Mouse (Mus musculus) embryo, embryonic 11.5 days (tissue): ENCODE results near the gene Cx3cr1.
A peak's percentile ranks its signal among the peaks of the same experiment; 100 is the strongest.
"Not testable (repeated sequence)": the region's sequence is repeated elsewhere in the genome, so short reads cannot be mapped to it uniquely, and the experiment has no call there.

ENCODE experiments used
- DNase-seq: peaks from one replicate; pipeline ENCODE4 v3.0.0-alpha.2; 2012; ENCODE audit warnings: low read depth, low spot score

Cx3cr1 gene

DNA sequence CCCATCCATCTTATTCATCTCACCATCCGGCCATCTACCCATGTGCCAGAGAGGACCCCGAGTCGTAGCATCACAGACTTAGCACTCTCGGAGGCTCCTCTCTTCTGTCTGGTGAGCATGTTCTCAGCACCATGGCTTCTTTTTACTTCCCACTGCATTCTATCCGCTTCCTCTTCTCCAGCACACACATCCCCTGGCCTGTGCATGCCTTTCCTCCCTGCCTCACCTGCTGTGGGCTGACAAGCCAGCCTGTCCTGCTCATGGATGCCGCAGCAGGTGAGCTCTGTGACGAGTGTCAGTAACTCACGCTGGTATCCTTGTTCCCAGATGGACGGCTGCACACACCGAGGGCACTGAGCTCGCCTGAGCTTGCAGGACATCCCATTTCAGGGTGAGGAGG lies at the start of gene Cx3cr1:
Cx3cr1 (minus strand) TSS at position 101 of the 400 bp plus-strand sequence.
- DNase-seq = no peak

DNA sequence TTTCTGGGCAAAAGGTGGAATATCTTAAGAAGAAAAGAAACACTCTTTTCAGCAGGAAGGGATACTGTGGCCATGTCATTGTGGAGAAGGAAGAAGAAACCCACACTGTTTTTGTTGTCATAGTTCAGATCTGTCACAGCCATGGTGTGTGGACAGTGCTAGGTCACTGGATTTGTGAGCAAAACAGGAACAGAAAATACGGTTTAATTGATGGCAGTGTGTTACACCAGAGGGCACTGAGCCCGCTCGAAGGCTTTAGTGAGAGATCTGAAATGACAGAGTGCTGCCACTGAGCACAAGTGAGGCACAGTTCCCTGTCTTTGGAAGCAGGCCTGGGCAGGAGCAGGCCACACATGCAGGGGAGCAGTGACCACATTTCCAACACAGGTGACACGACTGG lies 48.5 kb upstream of the Cx3cr1 start:
- no peak for DNase-seq

DNA sequence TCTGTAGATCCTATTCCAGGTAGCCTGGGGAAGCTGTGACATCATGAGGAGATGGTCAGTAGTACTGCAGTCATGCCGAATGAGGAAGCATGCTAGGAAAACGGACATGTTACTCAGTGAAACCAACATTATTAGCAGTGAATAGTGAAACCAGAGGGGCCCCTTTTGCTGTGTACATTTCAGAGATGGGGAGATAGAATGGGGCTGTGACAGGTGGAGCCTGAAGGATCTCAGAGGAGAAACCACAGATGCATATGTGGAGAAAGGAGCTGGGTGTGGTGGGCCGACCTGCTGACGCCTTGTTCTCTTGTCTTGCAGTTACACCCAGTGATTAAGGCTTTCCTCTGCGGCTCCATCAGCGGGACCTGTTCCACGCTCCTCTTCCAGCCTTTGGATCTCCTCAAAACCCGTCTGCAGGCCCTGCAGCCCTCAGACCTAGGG lies 46.5 kb upstream of the Cx3cr1 start:
- DNase-seq = no peak

DNA sequence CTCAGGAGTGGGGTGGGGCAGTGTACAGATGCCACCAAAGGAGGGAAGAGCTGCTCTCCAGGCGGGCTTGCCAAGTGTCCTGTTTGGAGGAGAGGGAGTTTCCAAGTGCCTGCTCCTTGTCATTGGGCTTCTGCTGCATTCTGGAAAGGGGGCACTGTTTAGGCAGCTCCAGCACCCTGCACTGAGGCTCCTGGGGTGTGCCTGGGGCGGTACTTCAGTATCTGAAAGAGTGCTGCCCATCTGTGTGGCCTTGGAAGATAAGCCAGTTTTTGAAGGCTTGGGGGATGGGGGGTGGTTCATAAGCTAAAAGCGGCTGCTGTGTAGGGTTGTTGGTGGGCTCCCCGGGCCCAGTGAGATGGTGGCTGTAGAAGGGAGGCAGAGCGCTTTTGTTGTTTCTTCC lies 45.9 kb upstream of the Cx3cr1 start:
- no peak for DNase-seq

DNA sequence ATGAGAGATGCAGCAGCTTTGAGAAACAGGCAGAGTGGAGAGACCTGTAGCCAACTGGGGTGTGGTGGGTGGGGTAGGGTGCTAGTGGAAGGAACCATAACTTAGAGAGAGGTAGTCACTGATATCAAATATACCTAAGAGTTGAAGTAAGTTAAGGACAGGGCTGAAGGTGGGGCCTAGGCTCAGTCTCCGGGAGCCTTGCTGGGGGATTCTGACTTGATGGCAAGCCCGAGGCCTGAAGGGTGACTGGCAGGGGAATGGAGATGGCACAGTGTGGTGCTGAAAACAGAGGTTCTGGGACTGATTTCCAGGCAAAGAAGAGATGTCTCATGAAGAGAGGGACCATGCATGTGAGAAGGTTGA lies 45.1 kb upstream of the Cx3cr1 start:
- no peak for DNase-seq

DNA sequence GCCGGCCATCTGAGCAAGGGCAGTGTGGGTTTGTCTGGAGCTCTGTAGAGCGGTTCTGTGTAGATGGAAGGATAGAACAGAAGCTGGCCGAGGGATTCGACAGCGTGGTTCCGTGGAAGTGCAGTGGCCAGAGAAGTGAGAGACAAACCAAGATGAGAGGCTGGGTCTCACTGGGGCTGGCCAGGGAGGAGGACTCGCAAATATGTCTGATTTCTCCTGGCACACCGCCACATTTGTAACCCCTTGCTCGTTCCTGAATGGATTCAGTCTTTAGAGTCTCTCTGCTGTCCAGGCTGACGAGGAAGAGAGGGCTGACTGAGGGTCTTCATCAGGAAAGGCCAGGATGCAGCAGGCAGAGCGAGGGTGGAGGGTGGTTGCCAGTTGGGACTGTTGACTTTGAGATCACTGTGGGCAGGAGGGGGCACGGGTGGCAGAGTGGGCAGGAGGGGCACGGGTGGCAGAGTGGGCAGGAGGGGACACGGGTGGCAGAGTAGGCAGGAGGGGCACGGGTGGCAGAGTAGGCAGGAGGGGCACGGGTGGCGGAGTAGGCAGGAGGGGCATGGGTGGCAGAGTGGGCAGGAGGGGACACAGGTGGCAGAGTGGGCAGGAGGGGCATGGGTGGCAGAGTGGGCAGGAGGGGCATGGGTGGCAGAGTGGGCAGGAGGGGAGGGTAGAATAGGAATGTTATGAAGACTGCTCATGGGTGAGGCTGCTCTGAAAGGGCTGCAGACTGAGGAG lies 44.5 kb upstream of the Cx3cr1 start:
- no peak for DNase-seq

DNA sequence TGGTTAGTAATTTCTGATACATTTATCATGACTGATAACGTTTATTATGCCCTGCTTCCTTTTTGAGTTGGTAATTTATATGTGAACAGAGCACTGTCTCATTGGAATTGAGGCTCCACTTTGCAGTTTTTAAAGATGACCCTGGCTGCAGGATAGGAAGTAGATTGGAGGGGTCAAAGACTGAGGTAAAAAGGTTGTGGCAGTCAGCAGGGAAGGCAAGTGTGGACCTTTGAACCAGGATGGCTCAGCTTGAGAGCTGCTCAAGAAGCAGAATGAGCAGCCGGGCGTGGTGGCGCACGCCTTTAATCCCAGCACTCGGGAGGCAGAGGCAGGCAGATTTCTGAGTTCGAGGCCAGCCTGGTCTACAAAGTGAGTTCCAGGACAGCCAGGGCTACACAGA lies 43.8 kb upstream of the Cx3cr1 start:
- DNase-seq = no peak

DNA sequence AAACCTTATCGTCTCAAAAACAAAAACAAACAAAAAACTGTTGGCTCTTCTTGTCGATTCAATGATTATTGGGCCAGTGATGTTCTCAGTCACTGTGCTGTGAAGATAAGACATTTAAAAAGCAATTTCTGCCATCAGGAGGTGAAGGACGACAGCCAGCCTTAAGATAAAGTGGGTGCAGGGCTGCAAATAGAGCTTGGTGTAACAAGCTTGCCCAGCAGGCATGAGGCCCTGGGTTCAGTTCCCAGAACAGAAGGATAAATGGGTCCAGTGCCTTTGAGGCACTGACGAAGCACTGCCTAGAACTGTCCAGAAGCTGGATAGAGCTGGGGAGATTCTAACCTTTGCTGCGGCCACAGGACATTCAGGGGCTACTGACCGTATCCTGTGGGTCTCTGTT lies 42.8 kb upstream of the Cx3cr1 start:
- DNase-seq = no peak

DNA sequence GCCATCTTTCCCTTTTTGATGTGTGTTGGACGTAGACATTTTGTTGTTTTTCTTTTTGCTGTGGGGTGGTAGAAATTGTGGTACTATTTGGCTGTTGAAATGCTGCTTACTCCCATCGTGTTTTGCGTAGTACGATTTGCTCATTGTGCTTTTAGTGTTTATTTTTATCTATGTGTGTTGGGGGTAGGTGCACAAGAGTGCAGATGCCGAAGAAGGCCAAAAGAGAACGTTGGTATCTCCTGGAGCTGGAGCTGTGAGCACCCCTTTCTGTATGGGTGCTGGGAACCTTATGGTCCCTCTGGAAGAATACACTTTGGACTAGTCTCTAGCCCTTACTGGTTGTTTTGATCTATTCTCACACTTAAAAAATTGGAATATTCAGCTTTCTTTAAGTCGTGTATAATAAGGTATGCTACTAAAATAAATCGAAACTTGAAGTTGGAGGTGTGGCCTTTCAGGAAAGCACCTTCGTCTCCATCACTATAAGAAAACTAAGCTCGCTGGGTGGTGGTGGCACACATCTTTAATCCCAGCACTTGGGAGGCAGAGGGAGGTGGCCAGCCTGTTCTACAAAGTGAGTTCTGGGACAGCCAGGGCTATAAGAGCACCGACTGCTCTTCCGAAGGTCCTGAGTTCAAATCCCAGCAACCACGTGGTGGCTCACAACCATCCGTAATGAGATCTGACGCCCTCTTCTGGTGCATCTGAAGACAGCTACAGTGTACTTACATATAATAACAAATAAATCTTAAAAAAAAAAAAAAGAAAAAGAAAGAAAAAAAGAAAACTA lies 41.7 kb upstream of the Cx3cr1 start:
- DNase-seq = no peak

DNA sequence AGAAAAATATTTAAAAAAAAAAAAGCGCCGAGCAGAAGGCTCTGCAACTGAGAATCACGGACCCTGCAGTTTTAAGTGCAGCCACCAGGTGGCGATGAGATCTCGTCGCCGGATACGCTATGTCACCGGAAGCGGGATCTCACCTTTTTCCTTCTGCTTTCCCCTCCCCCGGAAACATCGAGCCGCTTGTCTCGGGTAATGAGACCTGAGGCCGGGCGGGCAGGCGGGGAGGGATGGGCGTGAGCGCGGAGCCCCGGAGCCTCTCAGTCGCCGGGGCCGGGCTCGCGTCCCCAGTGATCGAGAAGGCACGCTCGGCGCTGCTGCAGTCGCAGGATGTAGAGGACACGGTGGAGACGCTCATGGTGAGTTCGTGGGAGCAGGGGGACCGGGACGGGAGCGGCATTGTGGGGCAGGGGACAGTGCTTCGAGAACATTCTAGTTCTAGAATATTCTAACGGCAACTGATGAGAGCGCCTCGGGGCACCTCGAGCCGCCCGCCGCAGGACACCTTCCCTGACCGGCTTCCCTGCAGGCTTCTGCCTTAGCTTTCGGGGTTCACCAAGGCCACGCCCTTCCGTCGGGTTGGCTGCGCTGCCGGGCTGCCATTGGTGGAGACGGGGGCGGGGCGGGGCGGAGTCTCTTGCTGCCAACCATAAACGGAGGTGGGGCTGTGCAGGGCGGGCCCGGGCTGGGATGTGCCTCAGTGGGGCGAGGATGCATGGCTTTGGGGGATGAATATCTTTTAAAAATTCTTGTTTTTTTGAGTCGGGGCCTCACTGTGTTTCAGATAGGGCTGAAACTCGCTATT lies 40.7 kb upstream of the Cx3cr1 start, which contains the start of gene Slc25a38:
Slc25a38 (plus strand) TSS at position 164 of the 808 bp plus-strand sequence.
- peak; percentile 87 for DNase-seq

DNA sequence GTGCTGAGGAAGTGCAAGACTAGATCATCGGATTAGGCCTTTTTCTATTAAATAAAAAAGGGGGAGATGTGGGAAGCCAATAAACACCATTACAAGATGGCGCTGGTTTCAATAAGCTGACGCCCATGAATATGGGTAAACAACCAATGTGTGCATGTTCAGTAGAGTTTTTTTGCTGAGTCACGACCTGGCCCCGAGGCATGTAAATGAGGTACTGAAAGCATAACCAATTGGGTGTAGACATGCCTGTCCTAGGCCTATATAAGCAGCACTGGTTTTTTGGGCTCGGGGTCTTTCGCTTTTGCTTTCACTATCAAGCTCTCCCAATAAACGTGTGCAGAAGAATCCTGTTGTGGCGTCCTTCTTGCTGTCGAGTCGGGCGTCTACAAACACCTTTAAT lies 39.3 kb upstream of the Cx3cr1 start:
- DNase-seq = not testable (repeated sequence)

DNA sequence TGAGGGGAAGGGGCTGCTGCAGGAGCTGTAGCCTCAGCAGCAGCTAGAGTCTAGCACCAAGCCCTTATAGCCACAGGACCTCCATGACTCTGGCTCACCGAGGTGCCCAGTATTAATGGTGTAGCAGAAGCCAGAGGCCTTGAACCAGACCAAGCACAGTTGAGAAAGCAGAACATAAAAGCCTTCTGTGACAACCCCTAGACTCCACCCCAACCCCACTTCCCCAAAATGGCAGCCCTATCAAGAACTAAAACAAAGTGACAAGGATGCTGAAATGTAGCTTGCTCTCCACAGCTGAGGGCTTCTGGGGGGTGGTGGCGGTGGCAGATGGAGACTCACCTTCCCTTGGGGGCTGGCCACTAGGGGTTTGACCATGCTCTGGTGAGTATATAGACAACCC lies 31.5 kb upstream of the Cx3cr1 start:
- DNase-seq = no peak

DNA sequence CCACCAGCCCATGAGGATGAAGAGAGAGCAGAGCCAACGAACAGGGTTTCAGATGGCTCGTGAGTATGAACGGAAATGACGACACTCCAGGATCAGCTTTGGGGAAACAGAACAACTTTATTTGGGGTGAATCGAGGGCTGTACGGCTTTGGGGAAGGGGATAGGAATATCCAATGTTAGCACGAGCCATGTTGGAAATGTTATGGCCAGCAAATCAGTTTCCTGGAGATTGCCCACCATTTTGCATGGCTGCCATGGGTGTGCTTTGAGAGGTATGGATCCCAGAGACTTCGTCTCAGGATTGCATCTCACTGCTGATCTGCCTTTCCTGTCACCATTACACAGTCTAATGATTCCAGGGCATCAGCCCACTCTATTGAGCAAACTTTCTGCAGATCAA lies 29.6 kb upstream of the Cx3cr1 start:
- DNase-seq = no peak

DNA sequence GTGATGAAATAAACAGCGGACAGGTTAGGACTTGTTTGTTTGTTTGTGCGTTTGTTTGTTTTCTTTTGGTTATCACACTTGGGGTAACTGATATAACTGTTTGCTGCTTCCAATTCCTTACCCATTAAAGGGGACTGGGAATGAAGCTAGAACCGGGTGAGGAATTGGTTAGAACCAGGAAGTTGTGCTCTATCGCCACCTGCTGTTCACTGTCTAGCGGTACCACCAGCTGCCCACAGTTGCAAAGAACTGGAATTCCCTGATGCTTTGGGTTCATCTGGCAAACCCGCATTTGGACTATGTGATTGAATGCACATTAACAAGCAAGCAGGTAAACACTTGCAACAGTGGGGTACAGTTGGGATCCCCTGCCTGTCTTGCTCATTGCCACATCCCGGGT lies 29.0 kb upstream of the Cx3cr1 start:
- peak; percentile 38 for DNase-seq

DNA sequence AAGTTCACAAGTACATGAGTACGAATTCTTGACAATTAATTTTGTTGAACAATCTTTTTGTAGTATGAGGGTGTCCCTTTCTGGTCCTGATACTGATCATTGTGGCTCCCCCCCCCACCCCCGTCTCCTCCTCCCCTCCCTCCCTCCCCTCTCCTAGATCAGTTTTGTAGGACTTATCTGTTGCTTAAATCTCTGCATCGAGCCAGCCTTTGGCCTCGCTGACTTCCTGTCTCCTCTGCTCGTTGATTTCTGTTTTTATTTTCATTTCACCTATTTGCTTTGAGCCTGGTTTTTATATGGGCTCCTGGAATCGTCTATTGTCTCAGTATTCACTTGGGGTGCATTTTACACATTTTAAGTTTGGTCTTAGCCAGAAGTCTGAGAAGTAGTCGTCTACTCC lies 26.2 kb upstream of the Cx3cr1 start:
- DNase-seq = no peak

DNA sequence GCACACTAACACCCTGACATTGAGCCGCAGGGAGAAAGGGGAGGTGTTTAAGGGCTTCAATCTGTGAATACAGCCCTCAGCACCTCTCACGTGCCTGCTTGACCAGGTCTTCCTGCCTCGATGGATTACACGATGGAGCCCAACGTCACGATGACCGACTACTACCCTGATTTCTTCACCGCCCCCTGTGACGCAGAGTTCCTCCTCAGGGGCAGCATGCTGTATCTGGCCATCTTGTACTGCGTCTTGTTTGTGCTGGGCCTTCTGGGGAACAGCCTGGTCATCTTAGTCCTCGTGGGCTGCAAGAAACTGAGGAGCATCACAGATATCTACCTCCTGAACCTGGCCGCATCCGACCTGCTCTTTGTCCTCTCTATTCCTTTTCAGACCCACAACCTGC lies 24.0 kb upstream of the Cx3cr1 start:
- no peak for DNase-seq

DNA sequence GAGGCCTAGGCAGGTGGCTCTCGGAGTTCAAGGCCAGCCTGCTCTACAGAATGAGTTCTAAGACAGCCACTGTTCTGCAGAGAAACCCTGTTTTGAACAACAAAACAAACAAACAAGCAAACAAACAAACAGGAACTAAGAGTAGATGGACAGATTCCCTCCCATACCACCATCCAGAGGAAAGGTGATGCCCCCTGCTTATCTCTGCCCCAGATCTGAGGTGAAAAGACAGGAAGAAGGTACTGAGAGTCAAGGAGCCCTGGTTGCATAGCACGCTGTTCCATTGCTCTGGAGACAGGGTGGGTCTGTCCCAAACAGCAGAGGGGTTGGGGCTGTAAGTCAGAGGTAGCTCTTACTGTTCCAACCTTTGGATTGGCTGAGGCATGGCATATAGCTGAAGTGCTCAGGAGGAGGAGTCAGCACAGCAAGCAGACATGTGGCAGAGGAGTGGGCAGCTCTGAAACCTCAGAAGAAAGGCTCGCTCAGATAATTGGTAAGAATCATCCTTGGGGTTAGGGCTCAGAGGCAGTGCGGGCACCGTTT lies 22.1 kb upstream of the Cx3cr1 start, which contains the start of gene Ccr8:
Ccr8 (plus strand) TSS at position 419 of the 543 bp plus-strand sequence.
- DNase-seq = no peak

DNA sequence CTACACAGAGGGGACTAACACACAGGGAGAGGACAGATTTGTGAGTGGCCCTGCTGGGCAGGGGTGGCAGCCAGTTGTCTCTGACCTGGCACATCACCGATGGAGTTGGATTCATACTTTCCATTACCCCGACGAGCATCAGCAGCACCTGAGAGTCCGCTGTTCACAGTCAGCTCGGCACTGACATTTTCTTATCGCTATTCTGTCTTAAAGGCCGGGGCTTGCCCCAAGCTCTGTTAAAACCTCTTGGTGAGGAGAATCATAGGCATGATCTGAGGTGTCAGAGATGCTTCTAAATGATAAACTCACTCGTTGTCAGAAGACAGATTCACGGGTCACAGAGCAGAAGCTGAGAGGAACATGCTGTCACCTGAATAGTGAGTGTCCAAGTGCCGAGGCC lies 21.4 kb upstream of the Cx3cr1 start:
- DNase-seq = no peak

DNA sequence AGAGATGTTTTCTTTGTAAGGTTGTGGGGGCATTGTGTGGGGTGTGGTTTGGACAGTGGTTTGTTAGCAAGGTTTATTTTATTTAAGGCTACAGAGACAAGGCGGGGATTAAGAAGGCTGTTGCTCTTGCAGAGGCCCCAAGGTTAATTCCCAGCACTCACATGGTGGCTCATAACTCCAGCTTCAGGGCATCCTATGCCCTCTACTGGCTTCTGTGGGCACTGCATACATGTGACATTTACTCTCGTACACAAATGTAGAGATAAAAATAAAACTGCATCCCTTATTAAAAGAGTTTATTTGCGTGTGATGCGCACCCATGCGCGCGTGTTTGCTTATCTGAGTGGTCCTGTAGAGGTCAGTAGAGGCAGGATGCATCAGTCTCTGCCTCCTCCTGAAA lies 19.4 kb upstream of the Cx3cr1 start:
- DNase-seq = no peak

DNA sequence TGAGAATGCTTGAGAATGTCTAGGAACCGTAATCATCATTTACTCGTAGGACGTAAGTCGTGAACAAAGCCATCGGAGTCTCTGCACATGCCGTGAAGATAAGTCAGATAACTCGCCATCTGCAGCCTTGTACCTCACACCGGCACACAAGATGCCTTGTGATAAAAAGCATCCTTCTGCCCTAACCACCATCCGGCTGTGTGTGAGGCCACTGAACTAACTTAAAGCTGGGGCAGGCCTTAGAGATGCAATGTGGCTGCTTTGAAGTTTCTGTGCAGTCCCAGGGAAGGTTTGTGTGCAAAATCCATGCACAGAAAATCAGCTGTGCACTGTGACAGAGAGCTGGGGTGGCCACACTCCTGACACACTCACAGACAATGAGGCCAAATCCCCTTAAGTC lies 14.7 kb upstream of the Cx3cr1 start:
- DNase-seq = no peak

DNA sequence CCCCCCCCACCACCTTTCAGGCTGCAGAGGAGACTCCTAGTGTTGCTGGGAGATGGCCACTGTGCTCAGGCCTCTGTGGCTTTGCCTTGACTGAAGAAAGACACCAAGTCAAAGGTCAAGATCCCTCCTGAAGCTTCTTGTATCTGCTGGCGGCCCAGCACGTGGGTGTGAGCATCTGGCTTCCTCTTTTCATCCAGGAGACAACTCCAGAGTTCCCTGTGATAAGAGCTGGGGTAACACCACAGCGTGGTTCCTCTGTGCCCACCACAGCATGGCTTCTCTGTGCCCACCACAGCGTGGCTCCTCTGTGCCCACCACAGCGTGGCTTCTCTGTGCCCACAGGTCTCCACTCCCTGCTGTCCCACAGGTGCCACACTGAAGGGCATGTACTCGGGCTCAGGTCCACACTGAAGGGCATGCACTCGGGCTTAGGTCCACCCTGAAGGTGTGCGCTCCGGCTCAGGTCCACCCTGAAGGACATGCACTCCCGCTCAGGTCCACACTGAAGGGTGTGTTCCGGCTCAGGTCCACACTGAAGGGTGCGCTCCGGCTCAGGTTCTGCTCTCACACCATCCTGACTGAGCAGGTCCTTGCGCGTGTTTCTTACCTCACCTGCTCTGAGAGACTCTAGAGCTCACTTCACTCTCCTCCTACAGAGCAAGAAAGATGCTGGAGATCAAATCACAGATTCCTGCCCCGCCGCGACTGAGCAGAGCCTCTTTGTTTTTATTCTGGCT lies 13.6 kb upstream of the Cx3cr1 start:
- no peak for DNase-seq
